Mouse (Mus musculus) subcutaneous adipose tissue, adult 2 months (tissue): ENCODE results near the gene Olfr1140. TPM values are rescaled to one million over a fixed set of nuclear protein-coding genes. Genes with fewer than 3 reads are reported as not detected.

Source experiments
- polyA plus RNA-seq: library from polyadenylated mRNA; depleted of rRNA; stranded (reverse); fragments of >200 nt; gene quantifications from 2 replicates; pipeline ENCODE4 v1.2.3, GENCODE M21; 2012; ENCODE audit warnings: low replicate concordance; rRNA removed

The Olfr1140 gene
- not detected in 2 replicates for polyA plus RNA-seq

DNA sequence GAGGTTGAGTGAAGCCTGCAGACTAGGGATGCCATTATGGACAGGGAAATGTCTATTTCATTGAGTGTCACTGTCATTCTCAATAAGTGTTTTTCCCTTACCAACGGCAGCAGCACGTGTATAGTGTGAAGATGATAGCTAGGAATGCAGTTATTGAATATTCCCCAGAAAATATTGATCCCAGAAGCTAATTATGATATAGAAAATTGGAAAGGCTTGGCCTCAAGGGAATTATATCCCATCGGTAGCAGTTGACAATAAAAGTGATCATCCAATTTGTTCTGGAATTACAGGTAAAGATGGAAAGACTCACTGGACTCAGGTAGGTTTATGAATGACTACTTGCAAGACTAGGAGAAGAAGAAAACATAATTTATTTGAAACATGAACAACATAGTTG is at the start of gene Olfr1140:
TSS of gene Olfr1140 (plus strand) at position 301 of the 400 bp plus-strand sequence.

GRCm38 (mm10) chr2:87693847-87694246 is 49.7 kb upstream of the Olfr1140 start, which contains the start of gene Olfr1136:
Gene Olfr1136 (minus strand): TSS chr2:87693947.

GRCm38 (mm10) chr2:87713079-87713478 is 30.5 kb upstream of the Olfr1140 start, which contains the start of gene Olfr1137:
Gene Olfr1137 (minus strand): TSS chr2:87713179.

GRCm38 (mm10) chr2:87739878-87740277 is 3.7 kb upstream of the Olfr1140 start, which contains the start of gene Olfr1138:
Gene Olfr1138 (minus strand): TSS chr2:87739978.

GRCm38 (mm10) chr2:87753891-87754290 is 10.3 kb downstream of the Olfr1140 start, which contains the start of gene Olfr1141:
Gene Olfr1141 (minus strand): TSS chr2:87753991.

DNA sequence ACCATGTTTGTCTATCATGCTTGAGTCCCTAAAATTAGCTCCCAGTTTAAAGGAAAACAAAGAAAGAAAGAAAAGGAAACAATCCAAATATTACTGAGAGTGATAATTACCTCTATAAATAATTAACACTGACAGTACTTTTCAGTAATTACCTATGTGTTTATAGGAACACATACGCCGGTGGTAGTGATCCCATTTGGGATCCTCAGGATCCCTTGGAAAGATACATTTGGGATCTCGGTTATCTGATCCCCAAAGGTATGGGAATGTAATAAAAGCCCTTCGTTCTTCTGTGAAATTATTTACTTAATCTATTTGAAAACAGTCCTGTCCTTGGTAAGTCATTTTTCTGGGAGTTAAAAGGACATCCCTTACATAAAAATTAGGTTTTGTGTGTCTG is 35.6 kb downstream of the Olfr1140 start, which contains the start of gene Olfr152:
TSS of gene Olfr152 (plus strand) at position 301 of the 400 bp plus-strand sequence.

Other genes with a start within 250 kb of the Olfr1140 start
- gene Pramel7, start 246.7 kb upstream of the Olfr1140 start, polyA plus RNA-seq, result not detected in 2 replicates
- gene Pramel6, start 237.2 kb upstream of the Olfr1140 start, polyA plus RNA-seq, result not detected in 2 replicates
- not detected in 2 replicates for gene Olfr153, start 212.0 kb upstream of the Olfr1140 start, polyA plus RNA-seq
- not detected in 2 replicates for gene Olfr1128, start 198.2 kb upstream of the Olfr1140 start, polyA plus RNA-seq
- not detected in 2 replicates for gene Olfr1129, start 169.8 kb upstream of the Olfr1140 start, polyA plus RNA-seq
- not detected in 2 replicates for gene Olfr1130, start 137.5 kb upstream of the Olfr1140 start, polyA plus RNA-seq
- gene Olfr1131, start 116.6 kb upstream of the Olfr1140 start, polyA plus RNA-seq, result not detected in 2 replicates
- gene Olfr1132, start 106.2 kb upstream of the Olfr1140 start, polyA plus RNA-seq, result not detected in 2 replicates
- gene Olfr1133, start 96.4 kb upstream of the Olfr1140 start, polyA plus RNA-seq, result not detected in 2 replicates
- gene Olfr1134, start 85.3 kb upstream of the Olfr1140 start, polyA plus RNA-seq, result not detected in 2 replicates
- not detected in 2 replicates for gene Olfr1135, start 70.1 kb upstream of the Olfr1140 start, polyA plus RNA-seq
- not detected in 2 replicates for gene Olfr1136, start 49.8 kb upstream of the Olfr1140 start, polyA plus RNA-seq
- not detected in 2 replicates for gene Olfr1137, start 30.6 kb upstream of the Olfr1140 start, polyA plus RNA-seq
- not detected in 2 replicates for gene Olfr1138, start 3.8 kb upstream of the Olfr1140 start, polyA plus RNA-seq
- gene Olfr1141, start 10.2 kb downstream of the Olfr1140 start, polyA plus RNA-seq, result not detected in 2 replicates
- not detected in 2 replicates for gene Olfr152, start 35.7 kb downstream of the Olfr1140 start, polyA plus RNA-seq
- gene Olfr1143, start 56.8 kb downstream of the Olfr1140 start, polyA plus RNA-seq, result not detected in 2 replicates
- not detected in 2 replicates for gene Olfr1145, start 66.1 kb downstream of the Olfr1140 start, polyA plus RNA-seq
- not detected in 2 replicates for gene Olfr1148, start 86.8 kb downstream of the Olfr1140 start, polyA plus RNA-seq
- not detected in 2 replicates for gene Olfr1150-ps1, start 100.2 kb downstream of the Olfr1140 start, polyA plus RNA-seq
- gene Olfr1151, start 112.1 kb downstream of the Olfr1140 start, polyA plus RNA-seq, result not detected in 2 replicates
- gene Olfr1152, start 122.7 kb downstream of the Olfr1140 start, polyA plus RNA-seq, result not detected in 2 replicates
- not detected in 2 replicates for gene Olfr1153, start 151.2 kb downstream of the Olfr1140 start, polyA plus RNA-seq
- gene Olfr1154, start 161.4 kb downstream of the Olfr1140 start, polyA plus RNA-seq, result not detected in 2 replicates
- not detected in 2 replicates for gene Olfr1155, start 201.4 kb downstream of the Olfr1140 start, polyA plus RNA-seq
- gene Olfr1156, start 209.3 kb downstream of the Olfr1140 start, polyA plus RNA-seq, result not detected in 2 replicates
- gene Olfr1157, start 224.5 kb downstream of the Olfr1140 start, polyA plus RNA-seq, result not detected in 2 replicates
- gene Olfr74, start 230.9 kb downstream of the Olfr1140 start, polyA plus RNA-seq, result not detected in 2 replicates
- gene Olfr1158, start 246.4 kb downstream of the Olfr1140 start, polyA plus RNA-seq, result not detected in 2 replicates